Mouse (Mus musculus) hindbrain, embryonic 13.5 days (tissue): ENCODE data around the gene Myo1d. TPM values are rescaled to one million over a fixed set of nuclear protein-coding genes. Genes with fewer than 3 reads are reported as not detected.

Experiments
- ATAC-seq: fragments of 200-750 bp; cut with Nextera tagmentation; 2 replicates; pipeline ENCODE4 v1.8.0; 2017; ENCODE audit warnings: moderate TSS enrichment; ENCODE audit not compliant: low FRiP score
- H3K27ac ChIP-seq: fragments of 300-500 bp; sonication (generic); 2 replicates; pipeline ENCODE4 v1.5.1; 2015; ENCODE audit warnings: inconsistent platforms, mild to moderate bottlenecking, moderate library complexity
- H3K27me3 ChIP-seq: fragments of 300-500 bp; sonication (generic); 2 replicates; pipeline ENCODE4 v1.6.1; 2015; ENCODE audit warnings: mild to moderate bottlenecking, inconsistent platforms
- H3K36me3 ChIP-seq: fragments of 300-500 bp; sonication (generic); 2 replicates; pipeline ENCODE4 v1.6.1; 2015; ENCODE audit warnings: mild to moderate bottlenecking, inconsistent platforms
- H3K4me1 ChIP-seq: fragments of 300-500 bp; sonication (generic); replicated peaks from 2 replicates; pipeline ENCODE4 v1.6.1; 2015; ENCODE audit warnings: inconsistent platforms
- H3K4me2 ChIP-seq: fragments of 300-500 bp; sonication (generic); 2 replicates; pipeline ENCODE4 v1.6.1; 2015; ENCODE audit warnings: inconsistent platforms, mild to moderate bottlenecking, moderate library complexity
- H3K4me3 ChIP-seq: fragments of 300-500 bp; sonication (generic); 2 replicates; pipeline ENCODE4 v1.5.1; 2015; ENCODE audit warnings: mild to moderate bottlenecking, inconsistent platforms
- H3K9ac ChIP-seq: fragments of 300-500 bp; sonication (generic); 2 replicates; pipeline ENCODE4 v1.6.1; 2015; ENCODE audit warnings: mild to moderate bottlenecking, inconsistent platforms
- H3K9me3 ChIP-seq: fragments of 300-500 bp; sonication (generic); 2 replicates; pipeline ENCODE4 v1.6.1; 2016; ENCODE audit warnings: inconsistent platforms
- WGBS: fragments of 180-500 bp; shearing (Covaris S2); methylation state at CpG from one replicate; pipeline ENCODE4 v1.1.7; 2015; 5-methylcytosine and 5-hydroxymethylcytosine counted together
- polyA plus RNA-seq: library from polyadenylated mRNA; unstranded; fragments of >200 nt; fragmentation: Nextera tagmentation; extraction: Ambion mirVana; gene quantifications from 2 replicates; pipeline ENCODE4 v1.2.1, GENCODE M21; 2015

Myo1d gene
- polyA plus RNA-seq, 1 experiment from 2014 or later = 2.2 TPM

GRCm38 (mm10) chr11:80504519-80505385 is 275.1 kb downstream of the Myo1d start:
- 38% methylated on average over 6 of the region's 6 CpGs for WGBS

GRCm38 (mm10) chr11:80503726-80504452 is 275.9 kb downstream of the Myo1d start:
- peak; percentile 93 for ATAC-seq
- Histone ChIP-seq H3K4me1 (peaks cover 58% of the 10 kb centered on the region), H3K9me3 (no peaks in the 10 kb centered on the region), H3K36me3 (no peaks in the 10 kb centered on the region), H3K9ac (peak overlapping the region; percentile 72), H3K27ac (peak overlapping the region; percentile 99), H3K4me3 (no peak overlapping the region; the same call in 1 of the 2 replicates), H3K27me3 (no peaks in the 10 kb centered on the region), H3K4me2 (peak overlapping the region; percentile 31)
- WGBS = 11% methylated on average over 13 of the region's 13 CpGs

More at GRCm38 (mm10) chr11:80504519-80505385, 275.1 kb downstream of the Myo1d start:
- Histone ChIP-seq H3K27me3 (no peaks in the 10 kb centered on the region), H3K4me1 (peaks cover 56% of the 10 kb centered on the region), H3K4me3 (no peak overlapping the region; the same call in 1 of the 2 replicates), H3K27ac (peak overlapping the region; percentile 99), H3K4me2 (peak overlapping the region; percentile 31), H3K9ac (peak overlapping the region; percentile 72), H3K9me3 (no peaks in the 10 kb centered on the region), H3K36me3 (no peaks in the 10 kb centered on the region)
- peak; percentile 44 for ATAC-seq

- H3K4me1 ChIP-seq = peaks cover 59% of the 10 kb centered on the region
- H3K4me3 ChIP-seq = no peak overlapping the region
- ATAC-seq = no peak
- H3K27ac ChIP-seq = peak overlapping the region; percentile 99
- H3K4me2 ChIP-seq = peak overlapping the region; percentile 31; the same call in 1 of the 2 replicates
- no peaks in the 10 kb centered on the region for H3K36me3 ChIP-seq
- WGBS = 74% methylated on average over 6 of the region's 6 CpGs
- peak overlapping the region; percentile 72 for H3K9ac ChIP-seq
- no peaks in the 10 kb centered on the region for H3K27me3 ChIP-seq
- H3K9me3 ChIP-seq = no peaks in the 10 kb centered on the region
Measured at GRCm38 (mm10) chr11:80503281-80503680, 276.5 kb downstream of the Myo1d start.

- H3K4me2 ChIP-seq = no peak overlapping the region
- no peaks in the 10 kb centered on the region for H3K36me3 ChIP-seq
- ATAC-seq = no peak
- no peak overlapping the region for H3K4me3 ChIP-seq
- peak overlapping the region; percentile 86 for H3K27ac ChIP-seq
- peaks cover 51% of the 10 kb centered on the region for H3K4me1 ChIP-seq
- 61% methylated on average over 4 of the region's 4 CpGs for WGBS
- H3K9ac ChIP-seq = no peak overlapping the region
- no peaks in the 10 kb centered on the region for H3K27me3 ChIP-seq
- H3K9me3 ChIP-seq = no peaks in the 10 kb centered on the region
Measured at GRCm38 (mm10) chr11:80499550-80499952, 280.3 kb downstream of the Myo1d start.

GRCm38 (mm10) chr11:80498328-80499070 is 281.3 kb downstream of the Myo1d start:
- Histone ChIP-seq H3K9ac (peak overlapping the region; percentile 56; the same call in 1 of the 2 replicates), H3K4me1 (peaks cover 43% of the 10 kb centered on the region), H3K4me2 (peak overlapping the region; percentile 4; the same call in 1 of the 2 replicates), H3K4me3 (no peak overlapping the region), H3K27ac (peak overlapping the region; percentile 86), H3K9me3 (no peaks in the 10 kb centered on the region), H3K27me3 (no peaks in the 10 kb centered on the region), H3K36me3 (no peaks in the 10 kb centered on the region)
- peak; percentile 15; the same call in 1 of the 2 replicates for ATAC-seq
- WGBS = 46% methylated on average over 11 of the region's 11 CpGs

- 85% methylated on average over 10 of the region's 10 CpGs for WGBS
- no peak overlapping the region for H3K9ac ChIP-seq
- no peak overlapping the region for H3K27ac ChIP-seq
- no peaks in the 10 kb centered on the region for H3K36me3 ChIP-seq
- H3K27me3 ChIP-seq = no peaks in the 10 kb centered on the region
- H3K4me1 ChIP-seq = peaks cover 37% of the 10 kb centered on the region
- H3K9me3 ChIP-seq = no peaks in the 10 kb centered on the region
- ATAC-seq = no peak
- no peak overlapping the region for H3K4me2 ChIP-seq
- H3K4me3 ChIP-seq = no peak overlapping the region
Measured at GRCm38 (mm10) chr11:80497225-80497919, 282.5 kb downstream of the Myo1d start.

- no peaks in the 10 kb centered on the region for H3K27me3 ChIP-seq
- no peaks in the 10 kb centered on the region for H3K36me3 ChIP-seq
- no peak overlapping the region for H3K9ac ChIP-seq
- H3K4me2 ChIP-seq = no peak overlapping the region
- no peak overlapping the region for H3K27ac ChIP-seq
- no peak for ATAC-seq
- no peaks in the 10 kb centered on the region for H3K9me3 ChIP-seq
- H3K4me3 ChIP-seq = no peak overlapping the region
- H3K4me1 ChIP-seq = peaks cover 37% of the 10 kb centered on the region
- WGBS = 96% methylated on average over 1 of the region's 1 CpGs
Measured at GRCm38 (mm10) chr11:80496640-80497039, 283.2 kb downstream of the Myo1d start.

GRCm38 (mm10) chr11:80495972-80496371 is 283.9 kb downstream of the Myo1d start:
- Histone ChIP-seq H3K27ac (no peak overlapping the region), H3K27me3 (0 out of 2 replicates have a peak, but pooled peaks cover 2% of the 10 kb centered on the region), H3K9me3 (no peaks in the 10 kb centered on the region), H3K9ac (no peak overlapping the region), H3K4me1 (peaks cover 35% of the 10 kb centered on the region), H3K36me3 (no peaks in the 10 kb centered on the region), H3K4me2 (no peak overlapping the region), H3K4me3 (no peak overlapping the region)
- ATAC-seq = no peak
- 95% methylated on average over 6 of the region's 6 CpGs for WGBS

GRCm38 (mm10) chr11:80494852-80495251 is 285.0 kb downstream of the Myo1d start:
- Histone ChIP-seq H3K4me3 (no peak overlapping the region), H3K27me3 (0 out of 2 replicates have a peak, but pooled peaks cover 4% of the 10 kb centered on the region), H3K9ac (no peak overlapping the region; the same call in 1 of the 2 replicates), H3K9me3 (no peaks in the 10 kb centered on the region), H3K36me3 (no peaks in the 10 kb centered on the region), H3K4me2 (no peak overlapping the region), H3K4me1 (peaks cover 32% of the 10 kb centered on the region), H3K27ac (no peak overlapping the region)
- WGBS = 72% methylated on average over 9 of the region's 9 CpGs
- ATAC-seq = no peak

GRCm38 (mm10) chr11:80493186-80493585 is 286.6 kb downstream of the Myo1d start:
- WGBS = 95% methylated on average over 5 of the region's 5 CpGs
- H3K4me3 ChIP-seq = no peak overlapping the region
- 0 out of 2 replicates have a peak, but pooled peaks cover 4% of the 10 kb centered on the region for H3K27me3 ChIP-seq
- H3K4me2 ChIP-seq = no peak overlapping the region
- H3K9me3 ChIP-seq = no peaks in the 10 kb centered on the region
- peaks cover 32% of the 10 kb centered on the region for H3K4me1 ChIP-seq
- H3K36me3 ChIP-seq = no peaks in the 10 kb centered on the region
- no peak for ATAC-seq
- no peak overlapping the region for H3K27ac ChIP-seq
- no peak overlapping the region for H3K9ac ChIP-seq

- Histone ChIP-seq H3K9me3 (no peaks in the 10 kb centered on the region), H3K27ac (no peak overlapping the region), H3K4me2 (no peak overlapping the region), H3K36me3 (no peaks in the 10 kb centered on the region), H3K4me3 (no peak overlapping the region), H3K9ac (no peak overlapping the region), H3K4me1 (peaks cover 51% of the 10 kb centered on the region), H3K27me3 (0 out of 2 replicates have a peak, but pooled peaks cover 12% of the 10 kb centered on the region)
- ATAC-seq = no peak
- 75% methylated on average over 10 of the region's 10 CpGs for WGBS
Measured at GRCm38 (mm10) chr11:80490831-80491230, 289.0 kb downstream of the Myo1d start.
